Mouse (Mus musculus) midbrain, embryonic 14.5 days (tissue): ENCODE results near the gene Dact1. TPM values are rescaled to one million over a fixed set of nuclear protein-coding genes. Genes with fewer than 3 reads are reported as not detected.

ENCODE experiments used
- ATAC-seq: fragments of 200-750 bp; cut with Nextera tagmentation; 2 replicates; pipeline ENCODE4 v1.8.0; 2017; ENCODE audit warnings: moderate number of reproducible peaks, moderate library complexity; ENCODE audit not compliant: low FRiP score, low TSS enrichment
- DNase-seq: peaks from one replicate; pipeline ENCODE4 v3.0.0-alpha.2; 2015
- H3K27ac ChIP-seq: fragments of 300-500 bp; sonication (generic); replicated peaks from 2 replicates; pipeline ENCODE4 v1.5.1; 2014; ENCODE audit warnings: mild to moderate bottlenecking, low read depth, low read length, moderate library complexity
- H3K27me3 ChIP-seq: fragments of 300-500 bp; sonication (generic); 2 replicates; pipeline ENCODE4 v1.6.1; 2014; ENCODE audit warnings: low read length, control low read depth, mixed read lengths; ENCODE audit not compliant: control insufficient read depth, insufficient read depth
- H3K36me3 ChIP-seq: fragments of 300-500 bp; sonication (generic); 2 replicates; pipeline ENCODE4 v1.6.1; 2014; ENCODE audit warnings: low read length, control low read depth; ENCODE audit not compliant: control insufficient read depth, insufficient read depth
- H3K4me1 ChIP-seq: fragments of 300-500 bp; sonication (generic); 2 replicates; pipeline ENCODE4 v1.6.1; 2014; ENCODE audit warnings: mild to moderate bottlenecking, antibody characterized with exemption, low read length, control low read depth; ENCODE audit not compliant: control insufficient read depth, insufficient read depth
- H3K4me2 ChIP-seq: fragments of 300-500 bp; sonication (generic); 2 replicates; pipeline ENCODE4 v1.6.1; 2014; ENCODE audit warnings: mild to moderate bottlenecking, low read length, moderate library complexity
- H3K4me3 ChIP-seq: fragments of 300-500 bp; sonication (generic); replicated peaks from 2 replicates; pipeline ENCODE4 v1.5.1; 2014; ENCODE audit warnings: low read depth, low read length
- H3K9ac ChIP-seq: fragments of 300-500 bp; sonication (generic); replicated peaks from 2 replicates; pipeline ENCODE4 v1.6.1; 2014; ENCODE audit warnings: mild to moderate bottlenecking, low read length, moderate library complexity
- H3K9me3 ChIP-seq: fragments of 300-500 bp; sonication (generic); 2 replicates; pipeline ENCODE4 v1.6.1; 2016; ENCODE audit warnings: low read length, control low read depth, mixed read lengths; ENCODE audit not compliant: control insufficient read depth
- WGBS: fragments of 180-500 bp; shearing (Covaris S2); extraction: QIAGEN DNeasy Blood & Tissue Kit; methylation state at CpG from one replicate; pipeline ENCODE4 v1.1.7; 2014; 5-methylcytosine and 5-hydroxymethylcytosine counted together
- polyA plus RNA-seq: library from polyadenylated mRNA; unstranded; fragments of >200 nt; fragmentation: Nextera tagmentation; extraction: Ambion mirVana; gene quantifications from 2 replicates; pipeline ENCODE4 v1.2.1, GENCODE M21; 2014

Gene Dact1
- polyA plus RNA-seq, 1 experiment from 2014 or later = 35.8 TPM

GRCm38 (mm10) chr12:71348401-71348896, 38.8 kb downstream of the Dact1 start:
- Histone ChIP-seq H3K36me3 (no peaks in the 10 kb centered on the region), H3K4me1 (0 out of 2 replicates have a peak, but pooled peaks cover 8% of the 10 kb centered on the region), H3K9ac (no peak overlapping the region), H3K27ac (no peak overlapping the region), H3K9me3 (no peaks in the 10 kb centered on the region), H3K27me3 (no peaks in the 10 kb centered on the region; the same call in 1 of the 2 replicates), H3K4me3 (no peak overlapping the region), H3K4me2 (no peak overlapping the region)
- WGBS = 59% methylated on average over 8 of the region's 8 CpGs
- ATAC-seq (no peak), DNase-seq (peak; percentile 33)

- 42% methylated on average over 2 of the region's 2 CpGs for WGBS
- no peaks in the 10 kb centered on the region; the same call in 1 of the 2 replicates for H3K27me3 ChIP-seq
- H3K27ac ChIP-seq = no peak overlapping the region
- no peaks in the 10 kb centered on the region for H3K36me3 ChIP-seq
- no peak overlapping the region for H3K9ac ChIP-seq
- no peak overlapping the region for H3K4me2 ChIP-seq
- H3K4me1 ChIP-seq = 0 out of 2 replicates have a peak, but pooled peaks cover 8% of the 10 kb centered on the region
- H3K4me3 ChIP-seq = no peak overlapping the region
- H3K9me3 ChIP-seq = no peaks in the 10 kb centered on the region
- DNase-seq (peak; percentile 46), ATAC-seq (no peak)
These were observed 40.4 kb downstream of the Dact1 start for GRCm38 (mm10) chr12:71350077-71350476.

DNA sequence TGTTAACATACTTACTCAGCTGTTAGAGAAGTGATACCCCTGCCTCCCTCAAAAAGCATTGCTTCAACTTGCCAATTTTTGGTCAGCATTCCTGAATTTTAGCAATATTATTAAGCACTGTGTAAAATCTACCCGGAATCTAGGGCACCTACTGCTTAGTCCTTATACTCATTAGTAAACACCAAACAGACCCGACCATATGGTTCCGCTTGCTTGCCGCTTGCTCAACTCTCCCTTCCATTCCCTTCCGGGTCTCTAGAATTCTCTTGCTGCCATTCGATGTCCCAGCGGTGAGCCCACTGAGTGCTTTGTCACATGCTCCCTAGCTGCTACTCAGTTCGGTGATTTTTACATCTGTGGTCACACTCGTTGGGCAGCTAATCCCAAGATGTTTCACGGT, 45.0 kb downstream of the Dact1 start:
- Histone ChIP-seq H3K9ac (no peak overlapping the region), H3K36me3 (no peaks in the 10 kb centered on the region), H3K27me3 (no peaks in the 10 kb centered on the region), H3K27ac (no peak overlapping the region), H3K4me1 (0 out of 2 replicates have a peak, but pooled peaks cover 8% of the 10 kb centered on the region), H3K4me3 (no peak overlapping the region), H3K4me2 (no peak overlapping the region), H3K9me3 (no peaks in the 10 kb centered on the region; the same call in 1 of the 2 replicates)
- DNase-seq (no peak), ATAC-seq (no peak)
- WGBS = 29% methylated on average over 10 of the region's 10 CpGs

- Histone ChIP-seq H3K4me1 (0 out of 2 replicates have a peak, but pooled peaks cover 4% of the 10 kb centered on the region), H3K4me2 (no peak overlapping the region), H3K27ac (no peak overlapping the region), H3K9ac (no peak overlapping the region), H3K36me3 (no peaks in the 10 kb centered on the region), H3K27me3 (no peaks in the 10 kb centered on the region), H3K9me3 (no peaks in the 10 kb centered on the region; the same call in 1 of the 2 replicates), H3K4me3 (no peak overlapping the region)
- ATAC-seq = no peak
- 48% methylated on average over 3 of the region's 3 CpGs for WGBS
- DNase-seq = no peak
These were observed 45.4 kb downstream of the Dact1 start for GRCm38 (mm10) chr12:71355092-71355491.

GRCm38 (mm10) chr12:71361616-71362015, 51.9 kb downstream of the Dact1 start:
- DNase-seq (no peak), ATAC-seq (no peak)
- Histone ChIP-seq H3K9ac (no peak overlapping the region), H3K4me3 (no peak overlapping the region), H3K4me2 (no peak overlapping the region), H3K9me3 (no peaks in the 10 kb centered on the region), H3K27me3 (no peaks in the 10 kb centered on the region), H3K36me3 (no peaks in the 10 kb centered on the region), H3K27ac (no peak overlapping the region), H3K4me1 (peaks cover 5% of the 10 kb centered on the region; the same call in 1 of the 2 replicates)
- 91% methylated on average over 7 of the region's 7 CpGs for WGBS

- Histone ChIP-seq H3K4me1 (peaks cover 5% of the 10 kb centered on the region; the same call in 1 of the 2 replicates), H3K27me3 (no peaks in the 10 kb centered on the region), H3K36me3 (no peaks in the 10 kb centered on the region), H3K9ac (no peak overlapping the region), H3K4me3 (no peak overlapping the region), H3K9me3 (no peaks in the 10 kb centered on the region), H3K27ac (no peak overlapping the region), H3K4me2 (no peak overlapping the region)
- 51% methylated on average over 8 of the region's 8 CpGs for WGBS
- ATAC-seq = no peak
- DNase-seq = no peak
These were observed 52.7 kb downstream of the Dact1 start for GRCm38 (mm10) chr12:71362425-71362824.

DNA sequence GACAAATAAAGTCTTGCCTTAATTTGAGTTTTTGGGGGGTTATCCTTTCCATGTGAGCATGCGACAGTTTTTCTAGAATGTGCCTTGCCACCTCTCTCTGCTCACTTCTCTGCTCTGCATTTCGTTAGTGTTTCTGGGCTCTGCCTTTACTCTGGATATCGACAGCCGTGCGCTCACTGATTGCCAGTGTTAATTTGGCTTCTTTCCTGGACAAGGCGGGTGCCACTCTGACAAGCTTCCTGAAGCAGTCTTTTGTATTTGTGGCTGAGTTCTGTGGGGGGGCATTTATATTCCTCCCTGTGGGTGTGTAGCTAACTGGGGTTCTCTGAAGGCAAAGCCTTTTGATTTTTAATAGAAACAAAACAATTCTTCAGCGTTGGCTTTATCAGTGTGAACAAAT, 54.4 kb downstream of the Dact1 start:
- no peak overlapping the region for H3K4me2 ChIP-seq
- WGBS = 57% methylated on average over 7 of the region's 7 CpGs
- H3K27me3 ChIP-seq = no peaks in the 10 kb centered on the region
- no peak overlapping the region for H3K4me3 ChIP-seq
- no peaks in the 10 kb centered on the region for H3K36me3 ChIP-seq
- H3K9me3 ChIP-seq = no peaks in the 10 kb centered on the region
- ATAC-seq = no peak
- 0 out of 2 replicates have a peak overlapping the region, but pooled peaks have one; percentile 17 for H3K9ac ChIP-seq
- peaks cover 5% of the 10 kb centered on the region; the same call in 1 of the 2 replicates for H3K4me1 ChIP-seq
- peak; percentile 32 for DNase-seq
- H3K27ac ChIP-seq = no peak overlapping the region

GRCm38 (mm10) chr12:71364531-71364930, 54.8 kb downstream of the Dact1 start:
- no peak overlapping the region for H3K27ac ChIP-seq
- no peaks in the 10 kb centered on the region for H3K36me3 ChIP-seq
- no peaks in the 10 kb centered on the region for H3K9me3 ChIP-seq
- ATAC-seq (no peak), DNase-seq (no peak)
- peaks cover 5% of the 10 kb centered on the region; the same call in 1 of the 2 replicates for H3K4me1 ChIP-seq
- WGBS = 87% methylated on average over 3 of the region's 3 CpGs
- H3K4me3 ChIP-seq = no peak overlapping the region
- H3K9ac ChIP-seq = 0 out of 2 replicates have a peak overlapping the region, but pooled peaks have one; percentile 17
- no peaks in the 10 kb centered on the region for H3K27me3 ChIP-seq
- H3K4me2 ChIP-seq = no peak overlapping the region

- H3K9ac ChIP-seq = no peak overlapping the region
- WGBS = 56% methylated on average over 7 of the region's 7 CpGs
- DNase-seq = peak; percentile 35
These were observed 55.5 kb downstream of the Dact1 start for GRCm38 (mm10) chr12:71365208-71365607.

More at GRCm38 (mm10) chr12:71365208-71365607, 55.5 kb downstream of the Dact1 start:
- Histone ChIP-seq H3K27ac (no peak overlapping the region), H3K4me2 (no peak overlapping the region), H3K4me3 (no peak overlapping the region), H3K4me1 (peaks cover 5% of the 10 kb centered on the region; the same call in 1 of the 2 replicates), H3K27me3 (no peaks in the 10 kb centered on the region), H3K9me3 (no peaks in the 10 kb centered on the region), H3K36me3 (no peaks in the 10 kb centered on the region)
- ATAC-seq = no peak
